Mouse (Mus musculus) neutrophil, adult 5-6 weeks (primary cell): ENCODE data around the gene Cox10. TPM values are rescaled to one million over a fixed set of nuclear protein-coding genes. Genes with fewer than 3 reads are reported as not detected.

Source experiments
- ATAC-seq: fragments of 151-379, 151-347 bp; 2 replicates; pipeline ENCODE4 v1.8.0; 2017; ENCODE audit warnings: mild to moderate bottlenecking, moderate TSS enrichment; ENCODE audit not compliant: insufficient number of reproducible peaks, poor library complexity, low FRiP score, severe bottlenecking; ENCODE audit errors: extremely low read depth
- total RNA-seq: library from RNA; stranded (forward); fragments of 200-1000 nt; gene quantifications from 2 replicates; pipeline ENCODE4 v1.2.3, GENCODE M21; 2017

The Cox10 gene
- total RNA-seq, 1 experiment from 2014 or later, result 12.8 TPM

DNA sequence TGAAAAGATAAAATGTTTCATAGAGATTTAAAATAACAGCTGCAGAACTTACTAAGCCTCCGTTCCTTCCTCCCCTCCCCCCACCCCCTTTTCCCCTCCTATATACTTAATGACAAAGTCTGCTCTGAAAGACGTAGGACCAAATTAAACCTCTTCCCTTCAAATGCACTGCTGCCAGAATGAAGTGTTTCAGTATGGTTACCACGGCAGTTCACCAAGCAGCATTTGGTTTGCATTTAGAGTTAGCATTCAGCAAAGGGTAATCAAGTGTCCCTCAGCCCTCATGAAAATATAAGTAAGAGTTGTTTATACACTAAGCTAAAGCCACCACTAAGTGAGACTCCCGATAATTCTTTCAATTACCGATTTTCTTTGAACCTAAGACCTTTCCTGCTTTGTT is 25.9 kb downstream of the Cox10 start:
- ATAC-seq, result no peak

DNA sequence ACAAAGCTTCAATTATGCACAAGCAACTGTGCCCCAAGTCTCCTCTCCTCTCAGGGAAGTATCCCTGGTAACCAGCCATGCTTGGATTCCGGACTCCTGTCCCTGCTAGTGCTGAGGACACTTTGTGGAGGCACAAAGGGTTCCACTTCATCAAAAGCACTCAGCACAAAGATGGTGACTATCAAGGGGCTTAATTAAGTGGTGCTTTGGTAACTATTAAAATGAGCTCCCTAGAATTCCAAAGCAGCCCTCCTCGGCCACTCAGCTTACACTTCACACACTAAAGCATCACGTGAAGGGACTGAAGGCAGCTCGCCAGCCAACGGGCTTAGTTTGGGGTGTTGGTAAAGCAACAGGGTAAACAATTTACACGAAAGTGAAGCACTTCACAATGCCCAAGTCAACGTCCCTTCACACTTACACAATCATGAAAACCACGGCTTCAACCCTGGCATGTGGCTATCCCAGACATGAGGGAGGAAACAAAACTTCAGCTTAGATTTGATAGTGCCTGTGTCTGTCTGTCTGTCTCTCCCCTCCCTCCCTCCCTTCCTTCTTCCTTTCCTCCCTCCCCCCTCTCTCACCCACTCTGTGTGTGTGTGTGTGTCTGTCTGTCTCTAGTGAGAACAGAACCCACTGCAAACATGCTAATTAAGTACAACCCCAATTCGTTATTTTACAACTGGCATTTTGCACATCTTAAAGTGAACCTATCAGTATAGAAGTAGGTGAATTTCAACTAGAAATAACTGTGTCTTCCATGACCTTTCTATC is 27.9 kb downstream of the Cox10 start:
- ATAC-seq, result no peak

DNA sequence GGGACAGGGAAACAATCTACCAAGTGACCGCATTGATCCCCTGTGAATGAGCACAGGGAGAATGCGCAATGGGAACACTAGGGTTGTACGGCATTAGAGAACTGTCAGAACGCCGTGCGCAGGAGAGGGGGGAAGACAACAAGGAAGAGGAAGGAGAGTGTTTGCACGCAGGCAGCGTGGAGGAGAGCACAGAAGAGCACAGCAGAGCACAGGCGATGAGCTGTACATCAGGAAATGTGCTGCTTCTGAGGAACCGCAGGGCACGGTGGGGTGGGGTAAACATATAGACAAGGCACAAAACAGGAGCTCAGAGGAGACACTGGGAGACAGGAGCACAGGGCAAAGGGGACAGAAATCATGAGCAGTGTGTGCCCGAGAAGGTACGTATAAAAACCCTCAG is 31.8 kb downstream of the Cox10 start:
- peak; percentile 24; the same call in 1 of the 2 replicates for ATAC-seq

DNA sequence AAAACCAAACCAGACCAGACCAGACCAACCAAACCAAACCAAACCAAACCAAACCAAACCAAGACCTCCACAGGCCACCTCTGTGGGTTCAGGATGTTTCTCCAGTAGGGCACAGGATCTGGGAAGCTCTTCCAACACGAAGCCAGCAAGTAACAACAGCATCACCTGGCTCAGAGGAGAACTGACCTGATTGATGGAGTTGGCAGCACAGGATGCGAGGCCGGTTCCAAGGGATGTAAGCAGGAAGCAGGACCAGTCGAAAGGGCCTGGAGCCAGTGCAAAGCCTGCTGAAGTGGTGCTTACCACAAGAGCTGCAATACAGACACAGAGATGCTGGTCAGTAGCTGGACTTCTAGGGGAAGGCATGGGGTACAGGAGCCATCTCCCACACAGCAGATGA is 34.2 kb downstream of the Cox10 start:
- no peak for ATAC-seq

DNA sequence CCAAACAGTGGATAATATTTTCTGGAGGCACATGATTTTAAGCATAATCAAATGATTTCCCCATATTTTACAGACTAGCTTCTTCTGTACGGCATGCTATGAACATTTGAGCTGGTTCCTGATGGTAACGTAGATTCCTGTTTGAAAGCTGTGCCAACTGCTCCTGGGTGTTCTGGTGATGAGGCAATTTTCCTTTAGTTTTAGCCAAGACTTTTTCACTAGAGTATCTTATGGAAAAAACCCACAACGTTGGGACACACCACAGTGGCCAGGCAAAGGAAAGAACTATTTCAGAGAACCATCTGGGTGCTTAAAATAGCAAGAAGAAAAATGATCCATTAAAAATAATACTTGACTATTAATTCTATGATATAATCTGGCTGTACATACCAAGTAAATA is 35.2 kb downstream of the Cox10 start:
- no peak for ATAC-seq

DNA sequence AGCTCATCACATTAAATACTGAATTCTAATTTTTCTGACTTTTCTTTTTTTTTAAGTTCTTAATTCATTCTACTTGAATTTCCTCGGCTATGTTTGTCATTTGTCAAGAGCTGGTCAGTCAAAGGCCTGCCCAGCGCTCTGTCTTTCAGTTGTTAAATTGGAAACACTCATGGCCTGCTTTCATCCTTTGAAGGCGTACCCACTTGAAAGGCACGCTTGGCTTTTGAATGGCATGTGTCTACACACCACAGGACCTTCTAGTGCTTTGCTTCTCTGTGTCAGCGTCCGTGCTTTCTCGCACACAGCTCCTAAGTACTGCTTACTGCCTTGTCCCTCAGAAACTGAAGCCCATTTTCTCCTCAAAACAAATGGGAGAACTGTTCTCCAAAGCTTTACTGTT is 38.0 kb downstream of the Cox10 start:
- ATAC-seq, result no peak

DNA sequence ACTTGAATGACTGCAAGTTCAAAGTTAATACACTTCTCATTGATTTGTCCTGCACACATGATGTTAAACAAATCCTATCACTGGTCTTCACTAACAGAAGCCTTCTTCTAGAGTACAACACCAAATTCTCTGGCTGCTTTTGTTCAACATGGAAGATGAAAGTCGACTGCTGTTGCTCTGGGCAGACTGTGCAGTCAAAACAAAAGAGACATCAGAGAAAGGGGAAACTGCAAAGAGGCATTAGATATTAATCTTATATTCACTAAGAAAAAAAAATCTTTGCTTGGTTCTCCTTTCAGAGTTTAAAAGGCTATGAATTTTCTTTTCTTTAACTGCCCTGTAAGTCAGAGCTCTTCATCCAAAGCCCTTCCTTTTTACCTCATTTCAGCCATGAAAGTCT is 39.7 kb downstream of the Cox10 start:
- ATAC-seq, result no peak

DNA sequence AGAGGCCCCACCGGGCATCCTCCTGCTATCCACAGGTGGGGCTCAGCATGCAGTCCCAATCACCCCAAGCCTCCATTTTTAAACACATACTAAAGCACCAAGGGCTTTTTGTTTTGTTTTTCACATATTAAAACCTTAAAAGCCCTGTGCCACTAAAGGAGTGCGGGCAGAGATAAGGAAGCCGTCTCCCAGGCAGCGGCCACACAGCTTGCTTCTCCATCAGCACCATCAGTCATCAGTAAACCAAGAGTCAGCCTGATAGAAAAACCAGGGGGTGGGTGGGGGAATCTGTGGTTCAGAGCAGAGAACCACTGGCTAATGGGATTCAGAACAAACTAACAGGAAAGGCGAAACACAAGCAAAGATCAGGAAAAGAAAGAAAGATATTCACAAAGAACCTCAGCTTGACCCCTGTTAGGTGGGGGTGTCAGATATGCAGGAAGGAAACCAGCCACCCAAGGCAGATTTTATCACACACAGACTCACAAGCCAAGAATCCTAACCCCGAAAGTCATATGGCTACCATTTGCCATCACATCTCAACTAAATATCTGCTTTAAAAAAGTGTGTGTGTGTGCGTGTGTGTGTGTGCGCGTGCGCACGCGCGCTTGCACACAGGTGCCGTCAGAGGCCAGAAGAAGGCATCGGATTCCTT is 41.7 kb downstream of the Cox10 start:
- ATAC-seq, result no peak

DNA sequence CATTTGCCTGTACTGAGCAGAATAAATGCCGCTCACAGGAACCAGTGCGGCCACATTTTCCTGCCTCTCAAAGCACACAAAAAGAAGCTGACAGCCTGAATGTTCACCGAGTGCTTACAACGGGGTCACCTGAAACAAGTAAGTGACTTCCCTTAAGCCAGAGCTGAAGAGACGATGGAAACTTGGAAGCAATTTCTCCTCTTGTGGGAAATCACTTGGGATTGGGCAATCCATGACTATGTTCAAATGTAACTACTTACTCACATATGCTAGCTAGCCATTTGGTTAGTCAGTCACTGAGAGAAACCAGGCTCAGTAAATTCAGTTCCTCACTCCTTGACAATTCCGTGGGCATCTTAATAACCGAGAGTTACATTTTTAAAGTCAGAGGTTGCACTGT is 43.0 kb downstream of the Cox10 start:
- no peak for ATAC-seq

DNA sequence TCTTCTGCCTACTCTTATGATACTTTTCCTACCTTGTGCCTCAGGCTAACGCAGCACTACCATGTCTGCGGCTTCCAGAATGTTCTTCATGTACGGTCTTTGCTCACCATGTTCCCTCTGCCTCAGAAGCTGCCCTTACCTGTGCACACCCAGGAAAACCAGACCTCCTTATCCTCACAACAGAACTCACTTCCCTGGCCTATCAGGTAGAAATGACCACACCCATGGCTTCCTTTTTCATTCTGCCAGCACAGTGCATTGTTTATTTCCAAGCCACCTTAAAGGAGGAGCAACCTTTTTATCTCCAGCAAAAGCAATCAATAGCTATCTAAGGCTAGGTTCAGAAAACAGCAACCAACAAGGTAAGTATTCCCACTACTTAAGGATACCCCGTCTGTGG is 43.6 kb downstream of the Cox10 start:
- ATAC-seq, result no peak

DNA sequence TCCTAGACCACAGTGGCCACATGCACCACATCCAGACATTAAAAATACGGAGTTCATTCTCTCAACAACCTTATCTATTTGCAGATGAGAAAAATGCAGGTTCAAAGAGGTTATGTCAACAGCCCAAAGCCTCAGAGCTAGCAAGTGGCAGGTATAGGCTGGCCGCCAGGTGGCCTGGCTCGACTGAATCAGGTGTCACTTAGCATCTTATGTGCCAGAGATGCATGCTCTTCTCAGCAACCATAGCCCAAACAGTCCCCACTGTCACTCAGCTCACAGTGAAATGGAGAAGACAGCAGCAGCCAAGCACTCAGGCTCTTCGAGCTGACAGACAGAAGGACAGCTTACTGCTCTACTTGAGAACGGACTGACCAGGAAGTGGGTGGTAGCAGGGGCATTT is 44.6 kb downstream of the Cox10 start:
- no peak for ATAC-seq

DNA sequence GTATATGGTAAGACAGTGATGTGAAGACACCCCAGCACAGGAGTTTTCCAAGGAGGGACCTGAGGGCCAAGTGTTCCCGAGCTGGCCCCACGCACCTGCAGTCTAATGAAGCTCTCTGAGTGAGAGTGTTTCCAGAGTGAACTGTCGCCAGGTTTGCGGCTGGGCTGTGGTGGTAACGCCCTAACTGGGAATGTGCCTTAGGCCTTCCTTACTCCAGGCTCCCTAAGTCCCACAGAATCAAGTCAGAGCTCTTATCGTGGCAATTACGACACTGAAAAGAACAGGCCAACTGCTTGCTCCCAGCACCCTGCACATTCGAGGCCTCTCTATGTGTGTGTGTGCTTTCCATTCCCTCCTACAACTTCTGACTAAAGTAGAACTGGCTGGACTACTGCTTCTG is 51.8 kb downstream of the Cox10 start:
- no peak for ATAC-seq

DNA sequence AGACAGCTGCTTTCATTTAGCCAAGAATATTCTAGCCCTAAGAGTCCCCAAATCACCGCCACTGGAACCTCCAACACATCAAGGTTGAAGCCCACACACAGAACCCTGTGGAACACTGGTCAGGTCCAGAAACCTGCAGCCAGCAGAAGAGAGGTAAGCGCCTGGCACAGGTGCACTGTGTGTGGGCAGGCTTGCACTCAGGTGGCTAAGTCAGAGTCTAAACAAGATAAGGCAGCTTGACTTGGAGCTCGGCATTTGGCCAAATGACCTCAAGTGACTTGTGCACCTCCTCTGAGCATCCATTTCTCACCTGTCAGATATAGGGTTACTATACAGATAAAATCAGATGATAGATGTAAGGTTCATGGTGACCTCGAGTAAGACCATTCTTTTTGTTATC is 53.4 kb downstream of the Cox10 start:
- ATAC-seq, result no peak

DNA sequence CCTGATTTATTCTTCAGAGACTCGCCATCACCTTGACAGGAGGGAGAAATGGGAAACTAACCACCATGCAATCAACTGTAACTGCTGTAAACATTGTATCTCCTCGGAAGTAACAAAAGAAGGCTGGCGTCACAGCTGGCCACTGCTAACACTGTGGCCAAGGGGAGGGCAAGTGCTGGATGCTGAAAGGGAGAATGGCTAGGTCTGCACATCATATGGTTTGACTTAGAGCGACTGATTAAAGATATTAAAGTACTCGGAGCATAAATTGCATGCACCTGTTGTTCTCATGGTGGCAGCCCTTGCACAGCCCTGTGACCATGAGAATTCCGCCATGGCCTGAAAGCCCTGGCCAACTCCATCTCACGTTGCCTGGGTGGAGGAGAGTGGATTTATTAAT is 54.7 kb downstream of the Cox10 start:
- ATAC-seq, result no peak

DNA sequence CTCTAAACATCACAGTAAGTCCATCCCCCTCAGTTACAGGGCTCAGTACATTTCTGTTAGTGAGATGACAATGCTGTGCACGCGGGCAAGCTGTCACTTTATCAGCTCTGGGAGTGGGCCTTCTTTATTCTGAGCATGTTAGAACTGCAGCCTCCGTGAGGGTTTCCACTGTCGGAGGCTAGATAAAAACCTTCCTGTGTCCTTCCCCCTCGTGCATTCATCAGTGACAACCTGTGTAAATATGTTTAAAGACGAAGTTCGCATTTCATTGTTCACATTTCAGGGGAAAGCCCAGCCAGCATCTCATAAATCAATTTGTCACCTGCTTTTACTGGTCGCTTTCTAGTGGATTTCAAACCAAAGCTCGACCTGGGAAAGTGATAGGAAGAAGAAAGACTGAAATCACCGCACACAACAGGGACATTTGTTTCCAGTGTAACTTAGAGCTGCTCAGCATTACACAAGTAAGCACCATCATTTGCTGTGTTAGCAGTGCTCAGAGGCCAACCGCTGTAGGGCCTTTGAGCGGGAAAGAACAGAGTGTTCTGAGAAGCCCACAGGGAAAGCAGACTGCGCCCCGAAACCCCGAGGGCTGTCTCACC is 55.8 kb downstream of the Cox10 start:
- ATAC-seq, result no peak

DNA sequence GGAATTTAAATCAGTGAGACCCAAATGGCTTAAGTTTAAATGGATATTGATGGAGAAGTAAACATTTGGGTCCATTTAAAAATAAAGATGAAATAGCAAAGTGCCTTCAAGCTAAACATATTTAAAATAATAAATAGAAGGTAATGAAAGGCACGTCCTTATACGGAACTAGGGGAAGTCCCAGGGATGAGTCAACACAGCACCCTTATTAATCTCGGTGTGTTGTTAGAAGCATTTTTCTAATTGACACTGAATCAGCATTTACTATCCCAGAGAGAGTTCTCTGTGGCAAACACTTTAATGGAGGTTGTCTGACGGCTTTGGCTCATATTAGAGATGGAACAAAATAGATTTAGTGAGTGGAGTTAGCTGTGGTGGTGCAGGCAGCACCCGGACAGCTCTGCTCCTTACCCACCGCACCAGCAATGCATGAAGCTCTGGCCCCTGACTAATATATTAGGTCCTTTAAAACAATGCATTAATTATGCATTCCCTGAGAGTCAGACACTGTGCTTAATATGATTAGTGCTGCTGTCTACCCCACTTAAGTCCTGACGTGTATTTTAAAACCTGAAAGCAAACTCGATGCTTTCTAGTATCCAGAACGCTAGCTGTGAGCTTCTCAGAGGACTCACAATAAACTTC is 56.7 kb downstream of the Cox10 start:
- no peak for ATAC-seq

DNA sequence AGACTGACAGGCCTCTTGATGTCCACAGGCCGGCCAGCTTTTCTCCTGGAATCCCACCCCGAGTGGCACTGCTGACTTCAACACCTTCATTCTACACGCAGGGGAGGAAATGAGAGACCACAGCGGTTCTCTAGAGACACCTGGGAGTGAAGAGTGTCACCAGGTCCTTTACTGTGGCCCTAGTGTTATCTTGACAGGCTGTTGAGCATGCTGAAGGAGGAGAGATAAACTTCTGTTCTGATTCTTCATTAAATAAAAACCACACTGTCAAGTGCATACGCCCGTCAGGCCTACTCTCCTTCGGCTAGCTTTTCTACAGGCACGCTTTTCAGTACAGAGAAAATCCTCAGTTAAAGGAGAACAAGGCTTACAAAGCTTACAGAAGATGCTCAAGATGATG is 60.0 kb downstream of the Cox10 start:
- no peak for ATAC-seq

DNA sequence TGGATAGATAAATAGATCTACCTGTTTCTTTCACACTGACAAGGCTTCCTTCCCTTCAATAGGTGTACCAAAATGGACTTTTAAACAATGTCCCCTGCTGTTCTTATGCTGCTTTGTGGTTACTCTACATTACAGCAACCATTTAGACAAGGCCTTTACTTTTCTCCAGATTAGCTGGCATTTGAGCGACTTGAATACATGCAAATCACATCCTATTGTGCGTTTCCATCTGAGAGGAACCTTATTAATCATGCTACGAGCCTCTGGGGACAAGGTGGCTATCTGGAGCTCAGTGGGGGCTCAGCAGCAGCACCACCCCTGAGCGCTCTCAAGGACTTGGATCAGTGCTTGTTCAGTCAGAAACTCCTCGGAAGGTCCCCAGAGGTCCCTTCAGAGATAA is 61.1 kb downstream of the Cox10 start:
- ATAC-seq, result no peak

DNA sequence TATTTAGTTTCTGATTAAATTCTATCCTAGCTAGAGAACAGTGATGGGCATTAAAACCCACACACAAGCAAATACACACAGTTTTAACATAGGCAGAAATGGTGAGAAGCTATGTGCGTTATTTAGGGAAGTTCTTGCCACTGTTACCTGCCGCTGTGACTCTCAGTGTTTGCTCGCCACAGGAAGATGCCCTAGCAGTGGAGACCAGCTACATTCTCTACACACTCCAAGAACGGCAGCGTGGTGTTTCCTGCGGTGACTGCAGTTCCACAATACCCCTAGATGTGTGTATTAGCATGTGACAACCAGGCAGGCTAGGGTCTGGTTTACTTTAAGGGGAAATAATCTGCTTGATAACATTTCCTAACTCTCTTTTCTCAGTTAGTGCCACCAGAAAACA is 64.0 kb downstream of the Cox10 start:
- no peak for ATAC-seq
